Comparison of ENCODE assay signal across 9 mouse cellular contexts in the genomic region with DNA sequence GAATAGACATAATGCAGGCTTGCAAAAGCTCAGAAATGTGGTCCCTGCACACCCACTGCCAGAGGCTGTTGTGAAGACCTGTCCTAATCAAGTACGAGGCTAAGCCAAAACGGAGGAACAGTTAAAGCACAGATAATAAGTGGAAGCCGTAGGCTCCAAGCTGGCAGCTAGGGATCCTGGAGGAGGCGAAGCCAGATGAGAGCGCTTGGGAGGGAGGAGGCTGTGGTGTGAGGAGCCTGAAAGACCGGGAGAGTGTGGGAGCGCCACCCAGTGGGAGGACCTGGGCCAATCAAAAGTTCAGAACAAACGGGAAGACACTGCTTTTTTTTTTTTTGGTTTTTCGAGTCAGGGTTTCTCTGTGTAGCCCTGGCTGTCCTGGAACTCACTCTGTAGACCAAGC. TPM values are rescaled to one million over a fixed set of nuclear protein-coding genes. Genes with fewer than 3 reads are reported as not detected.
DNase-seq lines count a peak whose midpoint lies in the region; ATAC-seq lines count a peak whose summit lies in the region.
"Had no signal": no experiment of that assay in that cellular context is flagged by ENCODE, and none has a peak within 500 bp of the region (broad histone marks: within the 10 kb centered on the region; RNA-seq: fewer than 3 reads in every experiment).

No protein-coding gene starts in this region.

- H3K4me1 ChIP-seq in heart, embryonic 15.5 days (replicated peaks): peaks cover 11% of the 10 kb centered on the region
- peaks cover 10% of the 10 kb centered on the region for H3K4me1 ChIP-seq in liver, embryonic 16.5 days (ENCODE audit: control insufficient read depth, low read depth, low read length)

- H3K4me3 ChIP-seq in heart, embryonic 15.5 days: no peak overlapping the region
- H3K4me3 ChIP-seq in liver, embryonic 16.5 days (ENCODE audit: low read depth, low read length): no peak overlapping the region

- ATAC-seq in erythroid progenitor cell, adult 5-6 weeks (replicated peaks; ENCODE audit: low FRiP score, poor library complexity, severe bottlenecking): peak; percentile 63
- no peak for ATAC-seq in heart, embryonic 15.5 days (replicated peaks; ENCODE audit: insufficient number of reproducible peaks, insufficient read depth, low FRiP score, low read depth)
- peak; percentile 45; the same call in 1 of the 2 replicates for ATAC-seq in liver, embryonic 16.5 days (ENCODE audit: low read depth)

- H3K4me2 ChIP-seq in heart, embryonic 15.5 days: peak overlapping the region; percentile 51
- no peak overlapping the region for H3K4me2 ChIP-seq in liver, embryonic 16.5 days (ENCODE audit: low read depth, low read length)

- no peaks in the 10 kb centered on the region for H3K27me3 ChIP-seq in heart, embryonic 15.5 days
- no peaks in the 10 kb centered on the region for H3K27me3 ChIP-seq in liver, embryonic 16.5 days (ENCODE audit: control insufficient read depth, insufficient read depth, low read depth, low read length)

- no peak overlapping the region; the same call in 1 of the 2 replicates for H3K9ac ChIP-seq in heart, embryonic 15.5 days
- H3K9ac ChIP-seq in liver, embryonic 16.5 days (ENCODE audit: low read depth, low read length): no peak overlapping the region

- no peaks in the 10 kb centered on the region for H3K36me3 ChIP-seq in heart, embryonic 15.5 days
- H3K36me3 ChIP-seq in liver, embryonic 16.5 days (ENCODE audit: control insufficient read depth, insufficient read depth): no peaks in the 10 kb centered on the region

- 2% methylated on average over 9 of the region's 9 CpGs for WGBS in heart, embryonic 15.5 days
- WGBS in liver, embryonic 16.5 days (ENCODE audit: insufficient replicate concordance): 3% methylated on average over 9 of the region's 9 CpGs

- no peak overlapping the region for H3K27ac ChIP-seq in heart, embryonic 15.5 days
- H3K27ac ChIP-seq in liver, embryonic 16.5 days (ENCODE audit: low read length): no peak overlapping the region

- DNase-seq in ES-CJ7 (ENCODE audit: low read depth, low spot score): peak; percentile 91
- peak; percentile 36 to 64 for DNase-seq in adrenal gland, postnatal 4 days (ENCODE audit: low spot score in 2 of 2)
- DNase-seq in layer of hippocampus, adult 18-20 months (ENCODE audit: low spot score in 2 of 2): peak; percentile 77 to 87
- DNase-seq in ovary, postnatal 14 days (ENCODE audit: low spot score): peak; percentile 71
- DNase-seq in urinary bladder, postnatal 10 days (ENCODE audit: low spot score): peak; percentile 30

- H3K9me3 ChIP-seq in heart, embryonic 15.5 days (replicated peaks): no peaks in the 10 kb centered on the region
- H3K9me3 ChIP-seq in liver, embryonic 16.5 days (replicated peaks; ENCODE audit: control insufficient read depth, low read length): no peaks in the 10 kb centered on the region

RNA-seq across cellular contexts. Expression of gene Dpep1, which starts 4.6 kb away (rescaled TPM):
- 10 to 100 TPM; 16.8 to 29.2 TPM for total RNA-seq in adrenal gland, postnatal 4 days (2021)
- total RNA-seq in erythroid progenitor cell, adult 5-6 weeks (2015; ENCODE audit: low replicate concordance): 0.84 and 2.2 TPM in 2 replicates
- total RNA-seq in erythroid progenitor cell, adult 5-6 weeks (2017; ENCODE audit: low replicate concordance): 0.39 TPM in 1 of 2 replicates, not detected in the other
- polyA plus RNA-seq in heart, embryonic 15.5 days (2015; fragmentation: Nextera tagmentation; extraction: Ambion mirVana): 5.9 and 7.1 TPM in 2 replicates
- total RNA-seq in layer of hippocampus, adult 18-20 months (2021): under 1 TPM; 0.22 to 0.89 TPM
- polyA plus RNA-seq in liver, embryonic 16.5 days (2015; fragmentation: Nextera tagmentation; extraction: Ambion mirVana): 0.12 and 0.39 TPM in 2 replicates
- total RNA-seq: neutrophil, adult 5-6 weeks had no signal

RNA-seq across cellular contexts. Expression of gene Chmp1a, which starts 21.9 kb away (rescaled TPM):
- 100 to 1,000 TPM in 1 of 2 experiments, 10 to 100 TPM in 1; 97.3 to 105 TPM for total RNA-seq in adrenal gland, postnatal 4 days (2021)
- total RNA-seq in erythroid progenitor cell, adult 5-6 weeks (2015; ENCODE audit: low replicate concordance): 20.1 and 49.0 TPM in 2 replicates
- 19.7 and 25.7 TPM in 2 replicates for total RNA-seq in erythroid progenitor cell, adult 5-6 weeks (2017; ENCODE audit: low replicate concordance)
- polyA plus RNA-seq in heart, embryonic 15.5 days (2015; fragmentation: Nextera tagmentation; extraction: Ambion mirVana): 89.2 and 106 TPM in 2 replicates
- total RNA-seq in layer of hippocampus, adult 18-20 months (2021): 100 to 1,000 TPM in 1 of 2 experiments, 10 to 100 TPM in 1; 98.8 to 117 TPM
- 55.9 and 59.6 TPM in 2 replicates for polyA plus RNA-seq in liver, embryonic 16.5 days (2015; fragmentation: Nextera tagmentation; extraction: Ambion mirVana)

RNA-seq across cellular contexts. Expression of gene Spata33, which starts 22.0 kb away (rescaled TPM):
- 1 to 10 TPM; 4.0 to 4.5 TPM for total RNA-seq in adrenal gland, postnatal 4 days (2021)
- not detected in 2 replicates for total RNA-seq in erythroid progenitor cell, adult 5-6 weeks (2015; ENCODE audit: low replicate concordance)
- 0.26 and 2.3 TPM in 2 replicates for total RNA-seq in erythroid progenitor cell, adult 5-6 weeks (2017; ENCODE audit: low replicate concordance)
- polyA plus RNA-seq in heart, embryonic 15.5 days (2015; fragmentation: Nextera tagmentation; extraction: Ambion mirVana): 3.6 and 4.4 TPM in 2 replicates
- 10 to 100 TPM in 1 of 2 experiments, 1 to 10 TPM in 1; 6.0 to 10.4 TPM for total RNA-seq in layer of hippocampus, adult 18-20 months (2021)
- polyA plus RNA-seq in liver, embryonic 16.5 days (2015; fragmentation: Nextera tagmentation; extraction: Ambion mirVana): 0.14 and 0.21 TPM in 2 replicates

RNA-seq across cellular contexts. Expression of gene Sult5a1, which starts 32.6 kb away (rescaled TPM):
- 10 to 100 TPM; 14.6 to 16.6 TPM for total RNA-seq in adrenal gland, postnatal 4 days (2021)
- total RNA-seq in erythroid progenitor cell, adult 5-6 weeks (2015; ENCODE audit: low replicate concordance): not detected in 2 replicates
- not detected in 2 replicates for total RNA-seq in erythroid progenitor cell, adult 5-6 weeks (2017; ENCODE audit: low replicate concordance)
- 4.6 and 7.5 TPM in 2 replicates for polyA plus RNA-seq in heart, embryonic 15.5 days (2015; fragmentation: Nextera tagmentation; extraction: Ambion mirVana)
- total RNA-seq in layer of hippocampus, adult 18-20 months (2021): 1 to 10 TPM; 2.2 to 3.2 TPM
- 0.74 and 0.89 TPM in 2 replicates for polyA plus RNA-seq in liver, embryonic 16.5 days (2015; fragmentation: Nextera tagmentation; extraction: Ambion mirVana)
- total RNA-seq: neutrophil, adult 5-6 weeks had no signal

RNA-seq across cellular contexts. Expression of gene Cdk10, which starts 34.0 kb away (rescaled TPM):
- 10 to 100 TPM; 79.6 to 82.6 TPM for total RNA-seq in adrenal gland, postnatal 4 days (2021)
- total RNA-seq in erythroid progenitor cell, adult 5-6 weeks (2015; ENCODE audit: low replicate concordance): 3.2 and 9.2 TPM in 2 replicates
- 5.3 and 9.1 TPM in 2 replicates for total RNA-seq in erythroid progenitor cell, adult 5-6 weeks (2017; ENCODE audit: low replicate concordance)
- 17.7 and 20.8 TPM in 2 replicates for polyA plus RNA-seq in heart, embryonic 15.5 days (2015; fragmentation: Nextera tagmentation; extraction: Ambion mirVana)
- 10 to 100 TPM; 85.8 to 95.4 TPM for total RNA-seq in layer of hippocampus, adult 18-20 months (2021)
- 8.8 and 8.9 TPM in 2 replicates for polyA plus RNA-seq in liver, embryonic 16.5 days (2015; fragmentation: Nextera tagmentation; extraction: Ambion mirVana)

Comparison
In these comparisons a context has a peak if more than half of its experiments do, and no peak if none do; other contexts are left out.
1. DNase-seq: peak in every context shown above with its lines; median percentile 91 in ES-CJ7; 82 in layer of hippocampus, adult 18-20 months; 71 in ovary, postnatal 14 days; 50 in adrenal gland, postnatal 4 days; 30 in urinary bladder, postnatal 10 days.
2. RNA of gene Dpep1, which starts 4.6 kb away (total RNA-seq): 16.8 to 29.2 TPM in adrenal gland, postnatal 4 days; 0.22 to 0.89 TPM in layer of hippocampus, adult 18-20 months and 0.39 to 2.2 TPM in erythroid progenitor cell, adult 5-6 weeks; every median in the first group is over 4 times any median in the second.